ENCODE assay signal across 39 mouse cellular contexts in the genomic region with DNA sequence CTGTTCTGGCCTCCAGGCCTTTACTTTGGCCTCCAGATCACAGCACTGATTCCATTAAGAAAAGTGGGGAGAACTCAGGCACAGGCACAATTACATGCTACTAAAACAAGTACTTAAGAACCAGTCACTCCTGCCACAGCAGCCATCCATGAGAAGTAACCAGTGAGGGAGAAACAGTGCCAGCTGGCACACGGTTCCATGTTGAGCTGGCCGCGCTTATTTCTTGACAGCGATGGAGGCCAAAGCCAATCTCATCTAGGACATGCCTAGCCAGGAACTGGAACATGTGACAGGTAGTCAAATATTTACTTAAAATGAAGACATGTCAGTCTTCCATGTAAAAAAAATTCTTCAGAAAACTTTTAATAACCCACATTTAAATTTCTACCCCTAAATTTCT. TPM values are rescaled to one million over a fixed set of nuclear protein-coding genes. Genes with fewer than 3 reads are reported as not detected.
DNase-seq lines count a peak whose midpoint lies in the region; ATAC-seq lines count a peak whose summit lies in the region.
"Had no signal": no experiment of that assay in that cellular context is flagged by ENCODE, and none has a peak within 500 bp of the region (broad histone marks: within the 10 kb centered on the region; RNA-seq: fewer than 3 reads in every experiment).

No protein-coding gene starts in this region.

- no peaks in the 10 kb centered on the region; the same call in 1 of the 2 replicates for H3K4me1 ChIP-seq in intestine, embryonic 16.5 days (ENCODE audit: control insufficient read depth, insufficient read depth, low read length)
- H3K4me1 ChIP-seq in intestine, embryonic 15.5 days (replicated peaks), result peaks cover 4% of the 10 kb centered on the region; the same call in 1 of the 2 replicates
- H3K4me1 ChIP-seq: limb, embryonic 13.5 days; midbrain, embryonic 12.5 days; neural tube, embryonic 12.5 days had no signal

- ATAC-seq in intestine, embryonic 16.5 days, result 0 out of 2 replicates have a peak, but pooled peaks have one; percentile 16
- no peak for ATAC-seq in intestine, embryonic 15.5 days
- ATAC-seq: liver, embryonic 12.5 days; lung, postnatal 0 days had no signal

- no peaks in the 10 kb centered on the region for H3K27me3 ChIP-seq in intestine, embryonic 16.5 days (replicated peaks; ENCODE audit: control insufficient read depth, insufficient read depth, low read length)
- no peaks in the 10 kb centered on the region for H3K27me3 ChIP-seq in intestine, embryonic 15.5 days (replicated peaks)
- H3K27me3 ChIP-seq: heart, embryonic 12.5 days; hindbrain, embryonic 15.5 days; limb, embryonic 13.5 days; liver, embryonic 12.5 days; megakaryocyte, embryonic 14.5 days; midbrain, embryonic 12.5 days; neural tube, embryonic 12.5 days; Patski had no signal

- H3K4me3 ChIP-seq in intestine, embryonic 16.5 days (ENCODE audit: low read length), result no peak overlapping the region
- no peak overlapping the region for H3K4me3 ChIP-seq in intestine, embryonic 15.5 days (replicated peaks)
- H3K4me3 ChIP-seq: heart, embryonic 12.5 days; hindbrain, embryonic 10.5 days; hindbrain, embryonic 15.5 days; limb, embryonic 13.5 days; liver, embryonic 12.5 days; megakaryocyte, embryonic 14.5 days; midbrain, embryonic 12.5 days; myocyte; neural tube, embryonic 12.5 days had no signal

- no peak overlapping the region for H3K27ac ChIP-seq in intestine, embryonic 16.5 days (ENCODE audit: low read length)
- no peak overlapping the region for H3K27ac ChIP-seq in intestine, embryonic 15.5 days
- H3K27ac ChIP-seq: hindbrain, embryonic 10.5 days; hindbrain, embryonic 15.5 days; limb, embryonic 13.5 days; liver, embryonic 12.5 days; midbrain, embryonic 12.5 days; neural tube, embryonic 12.5 days had no signal

- H3K4me2 ChIP-seq in intestine, embryonic 16.5 days (ENCODE audit: low read depth, low read length), result no peak overlapping the region
- H3K4me2 ChIP-seq in intestine, embryonic 15.5 days (replicated peaks), result no peak overlapping the region
- H3K4me2 ChIP-seq: heart, embryonic 12.5 days; hindbrain, embryonic 15.5 days; limb, embryonic 13.5 days; liver, embryonic 12.5 days; midbrain, embryonic 12.5 days; neural tube, embryonic 12.5 days had no signal

- H3K9me3 ChIP-seq in intestine, embryonic 16.5 days (ENCODE audit: control insufficient read depth, low read length), result no peaks in the 10 kb centered on the region
- no peaks in the 10 kb centered on the region for H3K9me3 ChIP-seq in intestine, embryonic 15.5 days
- H3K9me3 ChIP-seq: G1E; heart, embryonic 12.5 days; hindbrain, embryonic 10.5 days; hindbrain, embryonic 15.5 days; limb, embryonic 13.5 days; liver, embryonic 12.5 days; megakaryocyte, embryonic 14.5 days; midbrain, embryonic 12.5 days; neural tube, embryonic 12.5 days had no signal

- 91% methylated on average over 4 of the region's 4 CpGs for WGBS in intestine, embryonic 16.5 days
- WGBS in intestine, embryonic 15.5 days, result 94% methylated on average over 4 of the region's 4 CpGs

- H3K36me3 ChIP-seq in intestine, embryonic 16.5 days (ENCODE audit: control insufficient read depth, insufficient read depth, low read length), result peaks cover 12% of the 10 kb centered on the region
- H3K36me3 ChIP-seq in intestine, embryonic 15.5 days, result peaks cover 19% of the 10 kb centered on the region

- no peak overlapping the region for H3K9ac ChIP-seq in intestine, embryonic 16.5 days (ENCODE audit: low read depth, low read length)
- no peak overlapping the region for H3K9ac ChIP-seq in intestine, embryonic 15.5 days
- H3K9ac ChIP-seq: heart, embryonic 12.5 days; hindbrain, embryonic 15.5 days; limb, embryonic 13.5 days; liver, embryonic 12.5 days; midbrain, embryonic 12.5 days; neural tube, embryonic 12.5 days had no signal

- DNase-seq in adrenal gland, postnatal 10 days, result peak; percentile 62
- DNase-seq in adrenal gland, adult 8-10 months, result no peak
- peak; percentile 16 for DNase-seq in gastrocnemius, postnatal 10 days
- DNase-seq in gastrocnemius, adult 8-10 months (ENCODE audit: low spot score in 2 of 2), result no peak
- peak; percentile 15 for DNase-seq in adrenal gland, postnatal 25 days
- no peak for DNase-seq in frontal cortex, postnatal 25 days (ENCODE audit: low spot score in 2 of 2)
- DNase-seq: cerebellum, adult 11-12 months; cerebellum, postnatal 36 days; kidney, adult 9 months; kidney, postnatal 14 days; layer of hippocampus, adult 9-11 months; lung, adult 18-20 months; lung, postnatal 4 days; right cerebral cortex, adult 18-20 months; spleen, adult 18-20 months; thymus, postnatal 14 days had no signal

RNA-seq across cellular contexts. Expression of a gene that starts 1.8 kb away (rescaled TPM):
- total RNA-seq in adrenal gland, postnatal 10 days (2021), result under 1 TPM in 1 of 2 experiments, not detected in 1; 0.27 TPM
- under 1 TPM in 2 of 4 experiments, not detected in 2; 0.08 to 0.18 TPM for total RNA-seq in adrenal gland, adult 8-10 months (2022)
- under 1 TPM; 0.07 to 0.27 TPM for total RNA-seq in gastrocnemius, postnatal 10 days (2021)
- total RNA-seq in gastrocnemius, adult 8-10 months (2022), result not detected
- polyA plus RNA-seq in intestine, embryonic 16.5 days (2015; fragmentation: Nextera tagmentation; extraction: Ambion mirVana), result 0.16 and 0.21 TPM in 2 replicates
- not detected in 2 replicates for polyA plus RNA-seq in intestine, embryonic 15.5 days (2015; fragmentation: Nextera tagmentation; extraction: Ambion mirVana)
- 0.27 TPM in 1 of 2 replicates, not detected in the other for total RNA-seq in adrenal gland, postnatal 25 days (2021)
- polyA plus RNA-seq: G1E; lung, postnatal 0 days; midbrain, embryonic 12.5 days; myocyte; neural tube, embryonic 12.5 days; stomach, embryonic 16.5 days had no signal

RNA-seq across cellular contexts. Expression of a gene that starts 7.0 kb away (rescaled TPM):
- 10 to 100 TPM; 57.0 to 65.8 TPM for total RNA-seq in adrenal gland, postnatal 10 days (2021)
- total RNA-seq in adrenal gland, adult 8-10 months (2022), result 10 to 100 TPM; 40.1 to 54.4 (median 47.8) TPM
- 10 to 100 TPM; 27.0 to 34.6 TPM for total RNA-seq in gastrocnemius, postnatal 10 days (2021)
- 10 to 100 TPM; 13.5 to 24.3 (median 18.7) TPM for total RNA-seq in gastrocnemius, adult 8-10 months (2022)
- polyA plus RNA-seq in intestine, embryonic 16.5 days (2015; fragmentation: Nextera tagmentation; extraction: Ambion mirVana), result 50.5 and 56.0 TPM in 2 replicates
- polyA plus RNA-seq in intestine, embryonic 15.5 days (2015; fragmentation: Nextera tagmentation; extraction: Ambion mirVana), result 87.7 and 93.2 TPM in 2 replicates
- total RNA-seq in adrenal gland, postnatal 25 days (2021), result 51.0 and 62.4 TPM in 2 replicates

RNA-seq across cellular contexts. Expression of a gene that starts 11.5 kb away (rescaled TPM):
- total RNA-seq in adrenal gland, postnatal 10 days (2021), result 100 to 1,000 TPM in 1 of 2 experiments, 10 to 100 TPM in 1; 47.0 to 127 TPM
- not detected for total RNA-seq in adrenal gland, adult 8-10 months (2022)
- total RNA-seq in gastrocnemius, postnatal 10 days (2021), result under 1 TPM in 1 of 2 experiments, not detected in 1; 0.47 TPM
- total RNA-seq in gastrocnemius, adult 8-10 months (2022), result not detected
- 77.7 and 82.8 TPM in 2 replicates for polyA plus RNA-seq in intestine, embryonic 16.5 days (2015; fragmentation: Nextera tagmentation; extraction: Ambion mirVana)
- polyA plus RNA-seq in intestine, embryonic 15.5 days (2015; fragmentation: Nextera tagmentation; extraction: Ambion mirVana), result 57.2 and 57.9 TPM in 2 replicates
- 5.6 TPM in 1 of 2 replicates, not detected in the other for total RNA-seq in adrenal gland, postnatal 25 days (2021)
- total RNA-seq: G1E; left cerebral cortex, adult 18-20 months; left cerebral cortex, postnatal 14 days had no signal
- polyA plus RNA-seq: G1E; inflammation-experienced regulatory T-cells, adult 6 months; myocyte had no signal

RNA-seq across cellular contexts. Expression of a gene that starts 20.3 kb away (rescaled TPM):
- not detected for total RNA-seq in adrenal gland, postnatal 10 days (2021)
- total RNA-seq in adrenal gland, adult 8-10 months (2022), result not detected
- total RNA-seq in gastrocnemius, postnatal 10 days (2021), result not detected
- not detected for total RNA-seq in gastrocnemius, adult 8-10 months (2022)
- not detected in 2 replicates for polyA plus RNA-seq in intestine, embryonic 16.5 days (2015; fragmentation: Nextera tagmentation; extraction: Ambion mirVana)
- not detected in 2 replicates for polyA plus RNA-seq in intestine, embryonic 15.5 days (2015; fragmentation: Nextera tagmentation; extraction: Ambion mirVana)
- total RNA-seq in adrenal gland, postnatal 25 days (2021), result not detected in 2 replicates
- total RNA-seq: gastrocnemius, postnatal 4 days; left cerebral cortex, adult 18-20 months; left cerebral cortex, postnatal 14 days; midbrain, postnatal 0 days had no signal
- polyA plus RNA-seq: embryonic facial prominence, embryonic 11.5 days; forebrain, embryonic 14.5 days; G1E; heart, embryonic 12.5 days; heart, postnatal 0 days; hindbrain, embryonic 10.5 days; hindbrain, embryonic 15.5 days; inflammation-experienced regulatory T-cells, adult 6 months; limb, embryonic 13.5 days; liver, embryonic 12.5 days; lung, postnatal 0 days; midbrain, embryonic 12.5 days; midbrain, postnatal 0 days; myocyte; neural tube, embryonic 12.5 days; Patski; stomach, embryonic 16.5 days had no signal

RNA-seq across cellular contexts. Expression of a gene that starts 54.3 kb away (rescaled TPM):
- 10 to 100 TPM; 54.1 to 58.0 TPM for total RNA-seq in adrenal gland, postnatal 10 days (2021)
- 10 to 100 TPM; 38.3 to 48.4 (median 42.9) TPM for total RNA-seq in adrenal gland, adult 8-10 months (2022)
- 10 to 100 TPM; 18.4 to 22.9 TPM for total RNA-seq in gastrocnemius, postnatal 10 days (2021)
- total RNA-seq in gastrocnemius, adult 8-10 months (2022), result 10 to 100 TPM; 83.7 to 92.7 (median 86.9) TPM
- 47.5 and 62.4 TPM in 2 replicates for polyA plus RNA-seq in intestine, embryonic 16.5 days (2015; fragmentation: Nextera tagmentation; extraction: Ambion mirVana)
- polyA plus RNA-seq in intestine, embryonic 15.5 days (2015; fragmentation: Nextera tagmentation; extraction: Ambion mirVana), result 68.9 and 69.1 TPM in 2 replicates
- 44.7 and 45.6 TPM in 2 replicates for total RNA-seq in adrenal gland, postnatal 25 days (2021)

Comparison
In these comparisons a context has a peak if more than half of its experiments do, and no peak if none do; other contexts are left out.
1. DNase-seq: peak in adrenal gland, postnatal 10 days (single experiment), gastrocnemius, postnatal 10 days (single experiment) and adrenal gland, postnatal 25 days (single experiment); none in adrenal gland, adult 8-10 months (single experiment), gastrocnemius, adult 8-10 months (0 of 2) and frontal cortex, postnatal 25 days (0 of 2).